Mouse (Mus musculus) T-cell, adult 66 days (primary cell): Measurements from ENCODE around the gene Olfr1002. TPM values are rescaled to one million over a fixed set of nuclear protein-coding genes. Genes with fewer than 3 reads are reported as not detected.

Experiments used
- total RNA-seq, 2 experiments: library from RNA; stranded (reverse); gene quantifications; 3 replicates in 1 of 2; 4 replicates in 1 of 2; pipeline ENCODE4 v1.2.4; 2023

Gene Olfr1002
- not detected for total RNA-seq

GRCm38 (mm10) chr2:85650604-85651003 lies at the start of gene Olfr1002:
Olfr1002 (minus strand) TSS chr2:85650704.

GRCm38 (mm10) chr2:85689131-85689530 lies 38.6 kb upstream of the Olfr1002 start, which contains the start of gene Olfr1008:
Olfr1008 (plus strand) TSS chr2:85689431.

GRCm38 (mm10) chr2:85678667-85679066 lies 28.2 kb upstream of the Olfr1002 start, which contains the start of gene Olfr1006:
Olfr1006 (minus strand) TSS chr2:85678767.

GRCm38 (mm10) chr2:85664355-85664754 lies 13.9 kb upstream of the Olfr1002 start, which contains the start of gene Olfr154:
Olfr154 (minus strand) TSS chr2:85664455.

GRCm38 (mm10) chr2:85611803-85612202 lies 38.7 kb downstream of the Olfr1002 start, which contains the start of gene Olfr1000:
Olfr1000 (minus strand) TSS chr2:85611903.

Other genes with a start within 250 kb of the Olfr1002 start
- gene Olfr992, start 241.2 kb downstream of the Olfr1002 start, total RNA-seq = not detected
- not detected for gene Olfr993, start 235.8 kb downstream of the Olfr1002 start, total RNA-seq
- not detected for gene Olfr994, start 214.3 kb downstream of the Olfr1002 start, total RNA-seq
- not detected for gene Olfr995, start 207.1 kb downstream of the Olfr1002 start, total RNA-seq
- gene 4833423E24Rik, start 131.7 kb downstream of the Olfr1002 start, total RNA-seq = not detected
- gene Olfr996, start 71.5 kb downstream of the Olfr1002 start, total RNA-seq = not detected
- gene Olfr998, start 61.8 kb downstream of the Olfr1002 start, total RNA-seq = not detected
- gene Olfr1000, start 38.8 kb downstream of the Olfr1002 start, total RNA-seq = not detected
- not detected for gene Olfr154, start 13.8 kb upstream of the Olfr1002 start, total RNA-seq
- not detected for gene Olfr1006, start 28.1 kb upstream of the Olfr1002 start, total RNA-seq
- not detected for gene Olfr1008, start 38.7 kb upstream of the Olfr1002 start, total RNA-seq
- not detected for gene Olfr1009, start 64.7 kb upstream of the Olfr1002 start, total RNA-seq
- not detected for gene Olfr1012, start 112.1 kb upstream of the Olfr1002 start, total RNA-seq
- not detected for gene Olfr1013, start 116.4 kb upstream of the Olfr1002 start, total RNA-seq
- not detected for gene Olfr1014, start 122.0 kb upstream of the Olfr1002 start, total RNA-seq
- gene Olfr1015, start 131.3 kb upstream of the Olfr1002 start, total RNA-seq = not detected
- gene Olfr1016, start 151.8 kb upstream of the Olfr1002 start, total RNA-seq = not detected
- not detected for gene Olfr1018, start 167.8 kb upstream of the Olfr1002 start, total RNA-seq
- gene Olfr1019, start 194.8 kb upstream of the Olfr1002 start, total RNA-seq = not detected
- gene Olfr1020, start 196.3 kb upstream of the Olfr1002 start, total RNA-seq = not detected
- gene Olfr1022, start 217.9 kb upstream of the Olfr1002 start, total RNA-seq = not detected
- not detected for gene Olfr1023, start 234.9 kb upstream of the Olfr1002 start, total RNA-seq